Mouse (Mus musculus) retina, adult 2 months (tissue): ENCODE measurements at regions not wholly inside any gene's neighbourhood (a gene's known extent, or its start where the extent isn't known, plus 50 kb on each side); places are given as distances from the start of the nearest gene placed in this dataset.
"Not testable (repeated sequence)": the region's sequence is repeated elsewhere in the genome, so short reads cannot be mapped to it uniquely, and the experiment has no call there.

Experiments used
- DNase-seq: peaks from one replicate; pipeline ENCODE4 v3.0.0-alpha.2; 2012; ENCODE audit warnings: low read depth, low spot score

DNA sequence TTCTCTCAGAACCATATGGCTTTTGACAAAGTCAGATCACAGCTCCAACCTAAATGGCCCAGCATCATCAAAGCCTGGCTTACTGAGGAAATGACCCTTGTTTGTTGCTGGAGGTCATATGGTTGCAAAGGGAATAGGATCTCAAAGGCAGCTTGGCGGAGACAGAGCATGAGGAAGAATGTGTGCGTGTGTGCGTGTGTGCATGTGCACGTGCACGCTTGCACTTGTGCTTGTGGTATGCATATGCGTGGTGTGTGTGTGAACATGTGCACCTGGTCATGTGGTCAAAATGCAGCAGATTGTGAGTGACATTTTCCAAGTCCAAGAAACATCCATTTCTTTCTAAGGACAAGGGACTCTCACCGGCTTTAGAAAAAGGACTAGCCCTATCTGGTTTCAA lies 216.9 kb downstream of the Dact1 start:
- DNase-seq: no peak

- DNase-seq: no peak
Observed at GRCm38 (mm10) chr12:71532161-71532560, 222.5 kb downstream of the Dact1 start.

DNA sequence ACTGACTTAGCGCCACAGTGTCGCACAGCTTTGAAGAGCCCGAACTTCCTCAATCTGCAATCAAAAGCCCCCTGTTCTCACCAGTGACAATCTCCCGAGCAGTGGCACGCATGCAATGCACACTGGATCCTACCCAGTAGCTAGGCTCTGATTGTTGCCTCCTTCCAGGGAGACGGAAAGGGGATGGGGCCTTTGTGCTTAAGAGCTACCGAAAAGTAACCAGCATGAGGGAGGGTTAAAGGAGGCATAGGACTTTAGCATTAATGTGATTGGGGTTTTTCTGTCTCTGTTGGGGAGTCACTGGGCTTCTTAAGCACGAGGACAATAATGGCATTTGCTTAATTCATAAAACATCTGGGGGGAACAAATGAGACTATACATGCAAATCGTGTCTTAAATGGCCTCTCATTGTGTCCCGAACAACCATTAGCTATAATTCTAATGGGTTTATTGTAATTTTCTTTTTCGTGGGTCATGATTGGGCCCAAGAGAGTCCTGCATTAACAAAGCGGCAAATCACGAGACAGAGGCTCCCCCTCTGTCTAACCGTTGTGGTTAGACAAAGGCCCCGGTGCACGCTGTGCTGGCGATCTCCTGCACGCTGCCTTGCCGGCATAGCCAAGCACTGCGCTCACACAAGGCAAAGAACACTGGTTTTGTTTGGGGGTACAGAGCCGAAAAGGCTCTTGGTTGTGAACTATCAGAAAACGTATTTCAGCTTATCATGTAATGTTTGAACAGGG lies 223.2 kb downstream of the Dact1 start:
- no peak for DNase-seq

GRCm38 (mm10) chr12:71533701-71534100 lies 224.0 kb downstream of the Dact1 start:
- DNase-seq: no peak

DNA sequence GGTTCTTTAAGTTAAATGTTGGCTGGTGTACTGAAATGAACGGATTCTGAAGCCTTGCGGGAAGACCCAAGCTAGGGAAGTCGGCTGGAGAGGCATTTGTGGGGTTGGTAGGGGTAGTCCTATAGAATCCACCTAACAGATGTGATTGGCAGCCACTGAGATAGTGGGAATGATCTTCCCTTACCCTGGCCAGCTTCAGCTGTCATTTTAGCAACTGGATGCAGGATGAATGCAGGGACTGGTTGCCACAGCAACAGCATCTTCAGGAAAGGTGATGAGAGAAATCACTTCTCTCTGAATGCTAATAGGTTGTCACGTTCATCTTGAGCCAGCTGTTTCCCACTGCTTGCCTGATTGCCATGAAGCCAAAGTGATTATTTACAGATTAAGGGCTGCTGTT lies 224.5 kb downstream of the Dact1 start:
- DNase-seq: no peak

GRCm38 (mm10) chr12:71535251-71535650 lies 225.6 kb downstream of the Dact1 start:
- no peak for DNase-seq

GRCm38 (mm10) chr12:71535831-71536230 lies 226.1 kb downstream of the Dact1 start:
- DNase-seq: not testable (repeated sequence)

- DNase-seq: no peak
Observed at GRCm38 (mm10) chr12:71538691-71539090, 229.0 kb downstream of the Dact1 start.

DNA sequence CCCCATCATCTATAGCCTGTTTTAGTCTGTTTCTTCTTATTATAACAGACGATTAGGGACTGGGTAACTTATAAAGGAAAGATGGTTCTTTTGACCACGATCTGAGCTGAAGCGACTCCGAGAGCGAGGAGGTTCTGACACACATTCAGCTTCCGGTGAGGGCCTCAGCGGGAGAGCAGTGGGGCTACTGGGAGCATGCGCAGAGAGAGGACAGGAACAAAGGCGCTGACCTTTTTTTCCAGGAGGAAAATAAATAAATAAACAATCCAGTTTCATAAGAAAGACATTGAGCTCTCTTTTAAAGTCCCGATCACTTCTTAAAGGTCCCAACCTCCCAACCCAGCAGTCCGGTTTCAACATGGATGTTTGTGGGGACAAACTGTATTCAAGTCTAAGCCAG lies 230.6 kb downstream of the Dact1 start:
- DNase-seq: no peak

GRCm38 (mm10) chr12:71541961-71542360 lies 232.3 kb downstream of the Dact1 start:
- DNase-seq: no peak

DNA sequence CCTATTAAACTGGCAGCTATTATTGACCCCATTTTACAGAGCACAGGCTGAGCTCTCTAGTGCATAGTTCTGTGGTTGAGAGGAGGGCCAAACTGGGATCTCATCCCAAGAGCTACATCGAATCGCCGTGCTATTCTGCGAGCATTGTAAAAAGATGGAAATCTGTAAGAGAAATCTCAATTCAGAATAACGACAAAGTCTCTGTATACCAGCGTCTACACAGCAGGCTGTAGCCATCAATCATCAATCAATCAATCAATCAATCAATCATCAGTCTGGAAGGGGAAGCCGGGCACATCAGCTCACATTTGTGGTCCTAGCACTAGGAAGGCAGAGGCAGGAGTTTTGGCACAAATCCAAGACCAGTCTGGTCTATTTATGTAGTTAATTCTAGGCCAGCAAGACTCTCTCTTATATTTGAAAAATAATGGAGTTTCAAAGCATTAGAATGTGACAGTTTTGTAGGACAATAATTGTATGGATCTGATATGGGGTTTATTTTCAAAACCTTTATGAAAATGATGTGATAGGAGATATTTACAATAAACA lies 234.0 kb downstream of the Dact1 start:
- no peak for DNase-seq

DNA sequence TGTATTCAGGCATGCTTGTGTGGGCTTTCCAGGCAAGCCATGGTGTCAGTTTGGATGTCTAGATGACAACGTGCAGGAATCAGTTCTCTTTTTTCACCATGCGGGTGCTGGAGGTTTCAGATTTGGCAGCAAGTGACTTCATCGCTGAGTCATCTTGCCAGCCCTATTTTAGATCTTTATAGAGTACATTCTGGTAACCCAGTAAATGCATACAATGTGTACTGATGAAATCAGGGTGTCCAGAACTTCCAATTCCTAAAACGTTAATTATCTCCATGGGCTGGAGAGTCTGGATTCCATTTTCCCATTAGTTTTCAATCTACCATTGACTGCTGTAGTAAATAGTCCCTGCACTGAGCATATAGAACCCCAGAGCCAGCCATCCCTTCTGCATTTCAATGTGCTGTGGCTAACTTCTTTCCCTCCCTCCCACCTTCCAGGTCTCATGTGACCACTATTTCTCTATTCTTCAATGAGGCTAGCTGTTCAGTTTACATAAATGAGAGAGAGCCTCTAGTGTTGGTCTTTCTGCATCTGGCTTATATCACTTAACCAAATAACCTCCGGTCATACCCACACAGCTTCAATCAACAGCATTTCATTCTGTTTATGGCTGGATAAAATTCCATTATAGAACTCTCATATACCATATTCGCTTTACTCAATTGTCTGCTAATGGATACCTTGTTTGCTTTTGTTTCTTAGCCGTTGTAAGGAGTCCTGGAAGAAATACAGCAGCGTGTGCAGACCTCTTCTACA lies 234.9 kb downstream of the Dact1 start:
- no peak for DNase-seq

DNA sequence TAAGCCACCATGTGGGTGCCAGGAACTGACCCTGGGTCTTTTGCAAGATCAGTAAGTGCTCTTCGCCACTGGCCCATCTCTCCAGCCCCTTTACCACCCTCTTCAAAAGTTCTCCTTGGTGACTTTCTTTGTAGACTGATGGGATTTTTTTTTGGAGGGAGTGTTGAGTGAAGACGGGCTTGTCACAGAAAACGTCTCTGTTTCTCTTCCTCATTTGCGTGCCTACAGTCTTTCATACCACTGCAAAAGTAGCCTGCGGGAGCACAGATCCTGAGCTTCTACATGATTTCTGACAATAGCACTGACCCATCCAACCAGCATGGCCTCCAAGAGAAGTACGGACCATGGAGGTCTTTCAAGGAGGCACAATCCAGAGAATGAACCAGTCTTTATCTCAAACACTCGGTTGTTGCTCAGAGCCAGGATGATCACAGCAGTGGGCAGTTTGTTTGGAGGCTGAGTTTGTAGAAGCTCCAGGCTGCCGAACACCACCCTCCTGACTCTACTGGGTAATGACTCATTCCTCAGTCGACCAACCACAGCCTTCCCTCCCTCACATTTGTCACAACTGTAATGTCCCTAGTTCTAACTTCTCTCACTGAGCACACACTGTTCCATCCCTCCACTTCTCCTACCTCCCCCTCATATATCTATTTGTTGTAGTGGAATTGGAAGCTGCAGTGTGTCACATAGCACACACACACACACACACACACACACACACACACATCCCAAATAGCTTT lies 237.0 kb downstream of the Dact1 start:
- DNase-seq: no peak

DNA sequence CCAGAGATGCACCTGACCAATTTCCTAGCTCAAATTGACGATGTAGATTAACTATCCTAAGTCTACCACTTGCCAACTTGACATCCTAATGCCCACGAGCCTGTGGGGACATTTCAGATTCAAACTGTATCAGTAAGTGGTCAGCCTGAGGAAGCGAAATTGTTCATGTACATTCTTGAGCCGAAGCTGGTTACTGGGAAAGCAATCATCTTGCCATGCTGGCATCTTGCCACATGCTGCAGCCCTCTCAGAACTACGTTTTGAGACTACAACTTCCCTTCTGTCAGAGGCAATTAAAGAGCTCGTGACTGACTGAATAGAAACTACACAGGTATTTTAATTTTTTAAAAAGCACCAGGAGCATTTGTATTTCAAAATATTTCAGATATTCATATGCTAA lies 239.7 kb downstream of the Dact1 start:
- DNase-seq: no peak

GRCm38 (mm10) chr12:71554212-71554611 lies 244.5 kb downstream of the Dact1 start:
- no peak for DNase-seq

- DNase-seq: no peak
Observed at GRCm38 (mm10) chr12:71561259-71561658, 251.6 kb downstream of the Dact1 start.

GRCm38 (mm10) chr12:71561918-71562572 lies 252.4 kb downstream of the Dact1 start:
- no peak for DNase-seq

DNA sequence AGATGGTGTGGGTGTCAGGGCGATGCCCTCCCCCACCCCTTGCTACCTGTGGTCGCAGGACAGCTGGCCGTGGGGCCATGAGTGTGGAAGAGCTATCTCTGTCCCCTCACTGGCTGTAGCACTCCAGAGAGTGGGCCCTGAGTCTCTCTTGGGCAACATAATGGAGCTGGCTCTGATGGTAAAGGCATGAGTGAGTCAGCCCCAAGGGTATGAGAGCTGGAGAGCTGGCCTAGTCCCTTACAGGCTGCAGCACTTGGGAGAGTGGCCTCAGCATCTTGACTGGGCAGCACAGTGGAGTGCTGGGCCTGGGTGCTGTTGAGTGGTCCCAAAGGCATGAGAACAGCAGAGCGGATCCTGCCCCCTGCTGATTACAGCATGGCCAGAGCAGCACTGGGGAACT lies 253.5 kb downstream of the Dact1 start:
- DNase-seq: no peak

DNA sequence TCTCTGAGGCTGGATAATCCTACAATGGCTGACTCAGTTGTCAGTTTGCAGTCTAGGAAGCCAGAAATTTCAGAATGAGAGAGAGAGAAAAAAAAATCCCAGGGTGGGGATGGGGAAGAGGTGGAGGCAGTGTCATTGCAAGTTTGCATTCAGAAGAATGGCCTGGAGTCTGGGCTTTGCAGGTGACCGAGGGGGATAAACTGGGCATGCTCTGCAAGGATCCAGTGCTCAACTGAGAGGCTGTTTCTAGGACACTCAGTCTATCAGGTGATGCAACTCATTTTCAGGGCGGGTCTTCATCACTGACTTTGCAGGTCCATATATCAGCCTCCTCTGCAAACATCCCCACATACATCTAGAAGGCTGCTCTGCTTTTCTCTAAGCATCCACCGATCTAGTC lies 256.7 kb downstream of the Dact1 start:
- DNase-seq: no peak

GRCm38 (mm10) chr12:71568251-71568650 lies 258.6 kb downstream of the Dact1 start:
- no peak for DNase-seq

GRCm38 (mm10) chr12:71568880-71569390 lies 259.3 kb downstream of the Dact1 start:
- no peak for DNase-seq
